Mouse (Mus musculus): Measurements from ENCODE around the gene Fam136a. TPM values are rescaled to one million over a fixed set of nuclear protein-coding genes. Genes with fewer than 3 reads are reported as not detected.

The Fam136a gene
- total RNA-seq, 2 experiments from 2014 or later, result 21.3 to 21.8 TPM

DNA sequence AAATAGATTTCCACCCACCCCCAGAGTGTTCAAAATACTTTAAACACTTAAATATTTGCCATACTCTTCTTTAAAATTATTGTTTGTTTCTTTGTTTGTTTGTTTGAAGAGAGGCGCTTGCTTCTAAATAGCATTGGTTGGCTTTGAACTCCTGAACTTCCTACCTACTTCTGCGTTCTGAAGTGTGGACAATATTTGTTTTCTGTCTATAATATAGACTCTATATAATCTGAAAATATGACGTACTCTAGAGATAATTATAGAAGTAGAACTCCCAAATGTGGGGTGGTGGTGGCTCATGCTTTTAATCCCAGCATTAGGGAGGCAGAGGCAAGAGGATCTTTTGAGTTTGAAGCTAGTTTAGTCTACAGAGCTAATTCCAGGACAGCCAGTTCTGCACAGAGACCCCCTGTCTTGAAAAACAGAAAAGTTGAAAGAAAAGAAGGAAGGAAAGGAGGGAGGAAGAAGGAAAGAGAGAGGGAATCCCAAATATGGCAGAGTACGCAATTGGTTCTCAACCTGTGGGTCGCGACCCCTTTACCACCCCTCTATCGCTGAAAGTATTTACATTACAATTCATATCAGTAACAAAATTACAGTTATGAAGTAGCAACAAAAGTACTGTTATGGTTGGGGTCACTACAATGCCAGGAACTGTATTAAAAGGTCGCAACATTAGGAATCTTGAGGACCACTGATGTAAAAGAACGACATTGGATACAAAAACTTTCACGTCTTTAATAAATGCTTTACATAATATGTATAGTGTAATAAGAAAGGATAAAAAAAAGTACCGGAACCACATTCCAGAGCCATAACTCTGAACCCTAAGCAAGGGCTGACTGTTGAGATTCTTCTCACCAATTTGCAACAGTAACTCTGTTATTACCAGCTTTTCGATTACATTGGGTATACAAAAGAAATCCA lies 37.5 kb downstream of the Fam136a start:
- peak overlapping the region; percentile 100 for H3K27ac ChIP-seq
- peak overlapping the region; percentile 69 for H3K4me3 ChIP-seq
- intact Hi-C loops (cut with DNase I), result no loop called here
- no peak for DNase-seq (ENCODE audit: extremely low spot score in 1 of 2, low spot score in 2 of 2)
- no peak for TF ChIP-seq CTCF (IDR thresholded peaks at IDR 0.05)

- peak; percentile 88 to 94 for DNase-seq (ENCODE audit: extremely low spot score in 1 of 2, low spot score in 2 of 2)
Measured at GRCm38 (mm10) chr6:86403728-86404099, 38.3 kb downstream of the Fam136a start.

DNA sequence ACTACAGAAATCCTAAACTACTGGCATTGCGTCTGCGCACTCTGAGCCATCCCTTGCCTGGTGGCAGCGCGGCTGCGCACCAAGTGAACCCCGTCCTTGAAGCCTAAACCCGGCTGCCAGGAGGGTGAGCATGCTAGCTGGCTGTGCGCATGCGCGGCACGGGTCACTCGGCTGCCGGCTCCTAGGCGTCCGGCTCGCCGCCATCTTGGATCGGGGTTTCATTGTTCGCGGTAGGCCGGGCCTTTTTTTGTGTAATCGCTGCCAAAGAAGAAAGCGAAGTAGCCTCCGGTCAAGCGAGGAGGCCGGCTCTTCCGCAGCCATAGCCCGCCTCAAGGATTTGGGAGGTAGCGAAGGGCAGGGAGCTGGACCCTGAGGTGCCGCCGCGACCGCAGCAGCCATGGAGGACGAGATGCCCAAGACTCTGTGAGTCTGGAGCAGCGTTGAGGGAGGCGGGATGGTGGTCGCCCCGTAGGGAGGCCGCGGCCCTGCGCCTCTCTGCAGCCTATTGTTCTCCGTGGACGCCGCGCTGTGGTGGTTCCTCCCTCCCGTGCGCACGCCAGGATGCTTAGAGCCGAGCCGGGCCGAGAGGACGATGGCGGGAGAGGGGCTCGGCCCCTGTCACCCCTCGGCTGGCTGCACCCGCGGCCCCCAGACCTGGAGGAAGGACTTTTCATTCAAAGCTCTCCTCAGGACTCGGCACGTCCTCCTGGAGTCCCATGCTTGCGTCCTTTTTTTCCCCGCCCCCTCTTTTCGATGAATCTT lies 38.8 kb downstream of the Fam136a start, which contains the start of gene Tia1:
Tia1 (plus strand) TSS at position 120 of the 762 bp plus-strand sequence.
- peak within 1 kb of the TSS; percentile 100 for H3K27ac ChIP-seq
- peak; percentile 97 for DNase-seq (ENCODE audit: extremely low spot score in 1 of 2, low spot score in 2 of 2)
- intact Hi-C loops (cut with DNase I), result loop anchor here (1.0 kb wide), 1 partner anchor 123 kb away; no protein-coding TSS in a partner anchor
- no peak for TF ChIP-seq CTCF (IDR thresholded peaks at IDR 0.05)
- peak within 1 kb of the TSS; percentile 69 for H3K4me3 ChIP-seq

More at GRCm38 (mm10) chr6:86403728-86404099, 38.3 kb downstream of the Fam136a start:
- peak overlapping the region; percentile 69 for H3K4me3 ChIP-seq
- TF ChIP-seq CTCF (IDR thresholded peaks at IDR 0.05), result no peak; the same call in none of the 2 replicates
- H3K27ac ChIP-seq, result peak overlapping the region; percentile 100
- intact Hi-C loops (cut with DNase I), result loop anchor here (1.0 kb wide), 1 partner anchor 124 kb away; no protein-coding TSS in a partner anchor

DNA sequence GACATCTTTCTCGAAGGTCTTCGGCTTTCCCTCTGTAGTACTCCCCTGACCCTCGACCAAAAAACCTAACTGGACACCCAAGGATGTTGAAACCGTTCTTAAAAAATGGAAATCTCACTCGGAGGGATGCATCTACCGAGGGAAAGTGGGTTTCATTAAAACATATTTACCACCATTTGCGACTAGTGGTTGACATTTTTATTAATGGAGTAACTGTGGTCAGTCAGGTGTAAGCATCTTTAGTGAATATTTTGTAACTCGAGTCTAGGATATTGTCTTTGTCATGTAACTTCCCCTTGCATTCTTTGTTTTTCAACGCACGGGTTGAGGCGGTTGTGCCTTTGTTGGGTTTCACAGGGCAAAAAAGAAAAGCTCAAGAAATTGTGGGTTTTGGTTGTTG lies 39.5 kb downstream of the Fam136a start:
- peak overlapping the region; percentile 100 for H3K27ac ChIP-seq
- no peak for TF ChIP-seq CTCF (IDR thresholded peaks at IDR 0.05)

DNA sequence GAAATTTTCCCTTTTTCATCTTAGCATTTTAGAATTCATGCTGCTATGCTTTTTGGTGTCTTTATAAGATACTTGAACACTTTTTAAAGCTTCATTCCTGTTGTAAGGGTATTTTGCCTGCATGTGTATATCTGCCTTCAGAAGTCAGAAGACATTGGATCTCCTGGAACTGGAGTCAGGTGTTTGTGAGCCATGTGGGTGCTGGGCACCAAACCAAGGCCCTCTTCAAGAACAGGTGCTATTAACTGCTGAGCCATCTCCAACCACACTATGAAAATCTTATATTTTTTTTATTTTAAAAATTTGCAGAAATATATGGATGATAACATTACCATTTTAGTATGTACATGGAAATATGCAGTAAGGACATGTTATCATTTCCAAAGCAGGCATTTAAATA lies 40.9 kb downstream of the Fam136a start:
- TF ChIP-seq CTCF (IDR thresholded peaks at IDR 0.05), result no peak
- DNase-seq (ENCODE audit: extremely low spot score in 1 of 2, low spot score in 2 of 2), result no peak
- intact Hi-C loops (cut with DNase I), result no loop called here
- no peak overlapping the region for H3K27ac ChIP-seq
- H3K4me3 ChIP-seq, result no peak overlapping the region

More for the DNA sequence above, 39.5 kb downstream of the Fam136a start:
- DNase-seq (ENCODE audit: extremely low spot score in 1 of 2, low spot score in 2 of 2), result no peak
- H3K4me3 ChIP-seq, result peak overlapping the region; percentile 69
- intact Hi-C loops (cut with DNase I), result loop anchor here (1.0 kb wide), 1 partner anchor 122 kb away; no protein-coding TSS in a partner anchor

DNA sequence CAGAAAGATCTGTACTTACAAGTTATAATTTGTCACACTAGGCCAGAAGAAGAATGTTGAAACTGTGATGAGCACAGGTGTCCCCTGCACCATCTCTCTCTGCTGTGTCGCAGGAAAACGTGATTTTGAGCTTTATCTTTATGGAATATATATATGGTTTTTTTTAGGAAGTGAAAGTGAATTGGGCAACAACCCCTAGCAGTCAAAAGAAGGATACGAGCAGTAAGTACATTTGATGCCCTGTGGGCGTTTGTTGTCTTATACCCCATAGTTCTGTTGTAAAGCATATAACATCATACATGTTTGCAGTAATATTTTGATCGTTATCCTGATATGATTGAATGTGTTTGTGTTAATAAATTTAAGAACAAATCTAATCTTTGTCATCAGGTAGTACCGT lies 53.3 kb downstream of the Fam136a start:
- no peak overlapping the region for H3K4me3 ChIP-seq
- TF ChIP-seq CTCF (IDR thresholded peaks at IDR 0.05), result no peak
- DNase-seq (ENCODE audit: extremely low spot score in 1 of 2, low spot score in 2 of 2), result no peak
- H3K27ac ChIP-seq, result no peak overlapping the region
- intact Hi-C loops (cut with DNase I), result no loop called here

GRCm38 (mm10) chr6:86419239-86419638 lies 53.8 kb downstream of the Fam136a start:
- no peak overlapping the region for H3K27ac ChIP-seq
- intact Hi-C loops (cut with DNase I), result no loop called here
- no peak for TF ChIP-seq CTCF (IDR thresholded peaks at IDR 0.05)

More at GRCm38 (mm10) chr6:86419239-86419638, 53.8 kb downstream of the Fam136a start:
- no peak for DNase-seq (ENCODE audit: extremely low spot score in 1 of 2, low spot score in 2 of 2)
- H3K4me3 ChIP-seq, result no peak overlapping the region

Other genes starting within 250 kb of the Fam136a start
- 10 to 100 TPM; 11.7 to 13.1 TPM for gene Tgfa, start 170.4 kb upstream of the Fam136a start, total RNA-seq (2021)
- 10 to 100 TPM; 54.8 to 61.9 TPM for gene Snrpg, start 5.7 kb downstream of the Fam136a start, total RNA-seq (2021)
- gene Pcyox1, start 31.5 kb downstream of the Fam136a start, total RNA-seq (2021), result 100 to 1,000 TPM; 105 to 115 TPM
- gene Tia1, start 38.6 kb downstream of the Fam136a start, total RNA-seq (2021), result 100 to 1,000 TPM; 117 to 119 TPM
- gene Gm44790, start 61.0 kb downstream of the Fam136a start, total RNA-seq (2021), result not detected
- gene C87436, start 72.7 kb downstream of the Fam136a start, total RNA-seq (2021), result 10 to 100 TPM; 19.3 to 24.7 TPM
- 100 to 1,000 TPM; 174 to 176 TPM for gene Pcbp1, start 160.7 kb downstream of the Fam136a start, total RNA-seq (2021)